Mouse (Mus musculus) liver, postnatal 0 days (tissue): ENCODE data around the gene Lpin2. TPM values are rescaled to one million over a fixed set of nuclear protein-coding genes. Genes with fewer than 3 reads are reported as not detected.

Source experiments
- ATAC-seq: fragments of 200-750 bp; cut with Nextera tagmentation; 2 replicates; pipeline ENCODE4 v1.8.0; 2017; ENCODE audit warnings: mild to moderate bottlenecking, moderate library complexity
- DNase-seq: peaks from one replicate; pipeline ENCODE4 v3.0.0-alpha.2; 2016
- H3K27ac ChIP-seq: fragments of 300-500 bp; sonication (generic); 2 replicates; pipeline ENCODE4 v1.5.1; 2014; ENCODE audit warnings: antibody characterized with exemption, moderate library complexity, mild to moderate bottlenecking, low read depth
- H3K27me3 ChIP-seq: fragments of 300-500 bp; sonication (generic); 2 replicates; pipeline ENCODE4 v1.6.1; 2014; ENCODE audit warnings: low read length, control low read depth, mixed read lengths; ENCODE audit not compliant: insufficient read depth
- H3K36me3 ChIP-seq: fragments of 300-500 bp; sonication (generic); replicated peaks from 2 replicates; pipeline ENCODE4 v1.6.1; 2014; ENCODE audit warnings: mild to moderate bottlenecking, control low read depth, low read length, moderate library complexity, mixed read lengths; ENCODE audit not compliant: insufficient read depth
- H3K4me1 ChIP-seq: fragments of 300-500 bp; sonication (generic); 2 replicates; pipeline ENCODE4 v1.6.1; 2014; ENCODE audit warnings: antibody characterized with exemption, mild to moderate bottlenecking, control low read depth; ENCODE audit not compliant: insufficient read depth
- H3K4me2 ChIP-seq: fragments of 300-500 bp; sonication (generic); 2 replicates; pipeline ENCODE4 v1.6.1; 2014; ENCODE audit warnings: low read depth, mild to moderate bottlenecking, low read length, moderate library complexity, mixed read lengths
- H3K4me3 ChIP-seq: fragments of 300-500 bp; sonication (generic); 2 replicates; pipeline ENCODE4 v1.5.1; 2014; ENCODE audit warnings: low read depth, low read length
- H3K9ac ChIP-seq: fragments of 300-500 bp; sonication (generic); replicated peaks from 2 replicates; pipeline ENCODE4 v1.6.1; 2014; ENCODE audit warnings: mild to moderate bottlenecking, moderate library complexity
- H3K9me3 ChIP-seq: fragments of 300-500 bp; sonication (generic); 2 replicates; pipeline ENCODE4 v1.6.1; 2016; ENCODE audit warnings: mild to moderate bottlenecking, control low read depth, low read length, mixed read lengths
- CTCF ChIP-seq: sonication (generic); IDR thresholded peaks from 2 replicates; pipeline ENCODE4 v1.5.1; 2016; ENCODE audit warnings: antibody characterized with exemption, low read depth
- EP300 ChIP-seq: IDR thresholded peaks from 2 replicates; pipeline ENCODE4 v1.6.1; 2016; ENCODE audit warnings: antibody characterized with exemption, low read depth, mild to moderate bottlenecking
- WGBS: fragments of 180-500 bp; shearing (Covaris S2); extraction: QIAGEN DNeasy Blood & Tissue Kit; methylation state at CpG from one replicate; pipeline ENCODE4 v1.1.7; 2014; ENCODE audit not compliant: insufficient replicate concordance; 5-methylcytosine and 5-hydroxymethylcytosine counted together
- polyA plus RNA-seq: library from polyadenylated mRNA; unstranded; fragments of >200 nt; fragmentation: Nextera tagmentation; extraction: Ambion mirVana; gene quantifications from 2 replicates; pipeline ENCODE4 v1.2.1, GENCODE M21; 2015

Gene Lpin2
- 34.0 and 44.5 TPM in 2 replicates for polyA plus RNA-seq

GRCm38 (mm10) chr17:71182211-71182721, at the start of gene Lpin2:
TSS of gene Lpin2 (plus strand) at chr17:71182560.
- peak within 1 kb of the TSS; percentile 97 for H3K27ac ChIP-seq
- H3K4me1 ChIP-seq, result peaks cover 50% of the 10 kb centered on the region
- H3K9ac ChIP-seq, result peak within 1 kb of the TSS; percentile 95
- no peak for TF ChIP-seq CTCF
- no peak for TF ChIP-seq EP300
- peak; percentile 52 for DNase-seq
- H3K27me3 ChIP-seq, result no peaks in the 10 kb centered on the region
- peak within 1 kb of the TSS; percentile 84 for H3K4me3 ChIP-seq
- no peak for ATAC-seq
- no peaks in the 10 kb centered on the region for H3K9me3 ChIP-seq
- H3K36me3 ChIP-seq, result no peaks in the 10 kb centered on the region
- H3K4me2 ChIP-seq, result peak within 1 kb of the TSS; percentile 73
- WGBS, result 8% methylated on average over 6 of the region's 6 CpGs

GRCm38 (mm10) chr17:71132856-71133439, 49.4 kb upstream of the Lpin2 start:
- Histone ChIP-seq H3K27ac (no peak overlapping the region), H3K4me2 (no peak overlapping the region), H3K9me3 (no peaks in the 10 kb centered on the region), H3K4me3 (no peak overlapping the region), H3K27me3 (no peaks in the 10 kb centered on the region), H3K36me3 (no peaks in the 10 kb centered on the region), H3K9ac (no peak overlapping the region), H3K4me1 (peaks cover 6% of the 10 kb centered on the region)
- ATAC-seq (no peak), DNase-seq (peak; percentile 11)
- no peak for TF ChIP-seq EP300
- no peak for TF ChIP-seq CTCF
- 57% methylated on average over 11 of the region's 11 CpGs for WGBS

- no peaks in the 10 kb centered on the region for H3K9me3 ChIP-seq
- H3K4me3 ChIP-seq, result no peak overlapping the region
- ATAC-seq, result no peak
- H3K4me2 ChIP-seq, result no peak overlapping the region
- peaks cover 6% of the 10 kb centered on the region; the same call in 1 of the 2 replicates for H3K4me1 ChIP-seq
- peak; percentile 8 for DNase-seq
- WGBS, result 81% methylated on average over 3 of the region's 3 CpGs
- H3K36me3 ChIP-seq, result no peaks in the 10 kb centered on the region
- no peak for TF ChIP-seq CTCF
- no peak for TF ChIP-seq EP300
- no peaks in the 10 kb centered on the region for H3K27me3 ChIP-seq
- no peak overlapping the region for H3K9ac ChIP-seq
- H3K27ac ChIP-seq, result no peak overlapping the region
These were observed 47.9 kb upstream of the Lpin2 start for GRCm38 (mm10) chr17:71134441-71134955.

GRCm38 (mm10) chr17:71135108-71135507, 47.3 kb upstream of the Lpin2 start:
- Histone ChIP-seq H3K27ac (no peak overlapping the region), H3K36me3 (no peaks in the 10 kb centered on the region), H3K4me2 (no peak overlapping the region), H3K9ac (no peak overlapping the region), H3K9me3 (no peaks in the 10 kb centered on the region), H3K27me3 (no peaks in the 10 kb centered on the region), H3K4me3 (no peak overlapping the region), H3K4me1 (peaks cover 6% of the 10 kb centered on the region; the same call in 1 of the 2 replicates)
- TF ChIP-seq CTCF (no peak), EP300 (no peak)
- 29% methylated on average over 5 of the region's 5 CpGs for WGBS
- ATAC-seq (peak; percentile 27), DNase-seq (peak; percentile 18)

GRCm38 (mm10) chr17:71135866-71136265, 46.5 kb upstream of the Lpin2 start:
- Histone ChIP-seq H3K36me3 (no peaks in the 10 kb centered on the region), H3K4me2 (no peak overlapping the region), H3K4me3 (no peak overlapping the region), H3K9me3 (no peaks in the 10 kb centered on the region), H3K27ac (peak overlapping the region; percentile 35; the same call in 1 of the 2 replicates), H3K4me1 (peaks cover 6% of the 10 kb centered on the region; the same call in 1 of the 2 replicates), H3K9ac (no peak overlapping the region), H3K27me3 (no peaks in the 10 kb centered on the region)
- WGBS, result 70% methylated on average over 5 of the region's 5 CpGs
- peak; percentile 3 for DNase-seq
- TF ChIP-seq CTCF, result no peak
- TF ChIP-seq EP300, result no peak
- ATAC-seq, result no peak

- no peak overlapping the region for H3K4me3 ChIP-seq
- TF ChIP-seq CTCF (no peak), EP300 (no peak)
- no peaks in the 10 kb centered on the region for H3K27me3 ChIP-seq
- peaks cover 6% of the 10 kb centered on the region; the same call in 1 of the 2 replicates for H3K4me1 ChIP-seq
- 66% methylated on average over 16 of the region's 16 CpGs for WGBS
- no peak overlapping the region for H3K27ac ChIP-seq
- H3K9ac ChIP-seq, result no peak overlapping the region
- peak; percentile 10 for DNase-seq
- H3K9me3 ChIP-seq, result no peaks in the 10 kb centered on the region
- ATAC-seq, result no peak
- H3K36me3 ChIP-seq, result no peaks in the 10 kb centered on the region
- H3K4me2 ChIP-seq, result no peak overlapping the region
These were observed 45.7 kb upstream of the Lpin2 start for GRCm38 (mm10) chr17:71136384-71137333.
